Mouse (Mus musculus) mature B cell (primary cell): ENCODE data around the gene Ephb1.

Source experiments
- in situ Hi-C: fragments of 300-500 bp; cut with MboI; formaldehyde crosslinking; loops from 2 replicates; pipeline ENCODE4 v1.14.3; 2019

The Ephb1 gene

DNA sequence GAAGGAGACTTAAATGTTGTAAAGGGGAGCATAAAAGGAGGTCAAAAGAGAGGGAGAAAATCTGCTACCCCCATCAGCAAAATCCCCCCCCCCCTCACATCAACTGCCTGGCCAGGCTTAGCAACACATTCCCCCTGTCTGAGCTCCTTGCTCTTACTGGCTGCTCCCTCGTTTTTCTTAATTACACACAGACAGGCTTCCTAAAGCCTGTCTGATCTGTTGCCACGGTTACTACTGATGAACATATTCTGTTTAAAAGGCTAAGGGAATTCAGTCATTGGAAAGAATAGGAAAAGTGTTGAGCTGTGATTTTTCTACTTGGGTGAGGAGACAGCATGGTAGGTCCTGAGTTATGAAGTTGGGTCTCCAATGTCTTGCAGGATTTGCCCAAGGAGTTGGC lies 308.6 kb downstream of the Ephb1 start:
- in situ Hi-C loops, result no loop called here

DNA sequence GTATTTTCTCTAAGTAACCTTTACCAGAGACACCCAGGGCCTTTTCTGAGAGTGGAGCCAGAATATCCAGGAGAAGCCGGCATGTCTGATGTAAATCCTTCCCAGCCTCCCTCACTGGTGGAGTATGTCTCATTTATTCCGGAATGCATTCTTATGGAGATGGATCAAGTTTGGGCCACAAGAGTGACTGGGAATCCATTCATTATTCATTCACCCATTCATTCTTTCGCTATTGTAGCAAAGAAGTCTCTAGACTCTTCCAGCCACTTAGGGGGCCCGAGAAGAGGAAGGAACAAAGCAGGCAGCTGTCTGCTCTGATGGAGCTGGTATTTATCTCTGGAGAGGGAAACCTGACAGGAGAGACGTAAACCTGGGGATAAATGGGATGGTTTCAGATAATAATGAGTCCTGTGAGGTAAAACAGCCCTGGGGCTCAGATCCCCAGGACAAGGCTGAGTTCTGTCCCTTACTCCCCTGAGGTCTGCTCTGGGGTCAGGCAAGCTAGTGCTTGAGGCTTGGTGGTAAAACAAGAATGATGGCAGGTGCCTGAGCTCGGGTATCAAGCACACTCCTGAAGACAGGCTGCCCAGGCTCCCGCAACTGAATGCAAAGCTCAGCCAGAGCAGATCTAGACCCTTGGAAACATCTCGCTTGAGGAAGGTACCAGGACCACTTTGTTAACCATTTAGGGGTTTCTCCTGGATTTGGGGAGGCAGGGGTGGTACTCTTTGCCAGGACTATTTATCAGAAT lies 309.2 kb downstream of the Ephb1 start:
- in situ Hi-C loops, result no loop called here

GRCm38 (mm10) chr9:102039011-102039733 lies 315.3 kb downstream of the Ephb1 start:
- in situ Hi-C loops, result no loop called here

GRCm38 (mm10) chr9:102036132-102036531 lies 318.4 kb downstream of the Ephb1 start:
- in situ Hi-C loops, result no loop called here

DNA sequence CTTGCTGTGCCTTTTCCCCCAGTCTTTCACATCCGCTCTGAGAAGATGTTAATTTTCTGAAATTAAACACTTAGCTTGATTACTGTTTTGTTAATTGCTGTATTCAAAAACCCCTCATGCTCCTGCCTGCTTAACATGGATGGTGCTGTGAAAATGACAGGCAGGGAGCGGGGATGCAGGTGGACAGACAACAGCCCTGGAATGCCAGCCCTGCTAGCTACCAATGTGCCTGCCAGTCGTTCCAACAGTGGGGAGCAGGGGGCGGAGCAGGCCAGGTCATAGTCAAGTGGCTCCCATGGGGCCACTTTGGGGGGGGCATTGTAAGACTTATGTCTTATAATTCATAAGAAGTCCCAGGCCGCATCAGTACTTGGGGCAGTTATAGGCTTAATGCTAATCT lies 321.3 kb downstream of the Ephb1 start:
- in situ Hi-C loops, result no loop called here

DNA sequence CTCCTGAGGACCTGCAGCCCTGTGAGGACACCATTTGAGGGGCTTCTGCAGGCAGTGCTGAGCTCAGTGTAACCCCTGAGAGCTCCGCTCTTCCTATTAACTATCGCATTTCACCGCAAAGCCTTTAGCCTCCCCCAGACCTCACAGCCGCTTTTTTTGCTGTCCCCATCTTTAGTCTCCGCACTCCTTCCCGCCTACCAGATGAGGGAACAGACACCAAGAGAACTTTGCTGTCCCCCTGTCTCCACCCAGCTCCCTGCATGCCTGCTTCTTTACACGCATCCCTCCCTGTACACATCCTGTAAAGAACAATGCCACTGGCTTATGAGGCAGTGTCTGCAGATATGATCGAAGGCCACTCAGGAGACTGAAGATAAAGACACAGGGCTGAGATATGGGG lies 322.1 kb downstream of the Ephb1 start:
- in situ Hi-C loops, result no loop called here

- in situ Hi-C loops, result no loop called here
Observed at GRCm38 (mm10) chr9:102029661-102030060, 324.8 kb downstream of the Ephb1 start.

DNA sequence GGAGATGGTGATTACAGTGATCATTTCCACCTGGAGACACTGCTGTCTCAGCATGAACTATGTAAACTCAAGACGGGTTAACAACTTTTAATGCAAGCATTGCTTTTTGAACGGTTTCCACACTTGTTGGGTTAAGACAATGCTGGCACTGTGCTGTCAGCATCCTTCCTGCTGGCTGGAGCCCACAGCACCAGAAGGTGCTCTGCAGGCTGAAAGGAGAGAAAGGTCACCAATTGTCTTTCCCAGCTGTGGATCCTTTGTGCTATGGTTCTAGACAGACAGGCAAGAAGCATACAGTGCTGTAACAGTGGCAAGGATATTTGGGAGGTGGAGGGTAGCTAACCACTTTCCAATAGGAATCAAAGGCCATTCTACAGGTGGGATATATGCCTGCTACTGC lies 328.4 kb downstream of the Ephb1 start:
- in situ Hi-C loops, result no loop called here

- in situ Hi-C loops, result no loop called here
Observed at GRCm38 (mm10) chr9:102025141-102025540, 329.4 kb downstream of the Ephb1 start.

- in situ Hi-C loops, result no loop called here
Observed at GRCm38 (mm10) chr9:102015516-102015915, 339.0 kb downstream of the Ephb1 start.

DNA sequence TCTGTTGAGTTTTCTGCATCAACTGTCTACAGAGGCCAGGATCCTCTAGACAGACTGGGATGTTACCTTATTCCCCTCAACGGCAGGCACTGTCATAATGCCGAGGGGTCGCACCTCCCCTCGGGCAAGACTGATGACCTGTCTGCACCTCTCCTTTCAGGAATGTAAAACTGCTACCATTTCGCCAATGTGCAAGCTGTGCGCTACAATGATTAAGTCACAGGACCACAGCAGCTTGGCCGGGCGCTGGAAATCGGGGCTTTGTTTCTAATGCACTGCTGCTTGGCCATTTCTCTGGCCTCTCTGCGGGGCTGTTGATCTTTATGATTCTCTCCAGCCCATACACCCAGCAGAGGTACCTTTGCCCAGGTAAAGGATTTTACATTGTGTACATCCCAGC lies 346.8 kb downstream of the Ephb1 start:
- in situ Hi-C loops, result no loop called here

DNA sequence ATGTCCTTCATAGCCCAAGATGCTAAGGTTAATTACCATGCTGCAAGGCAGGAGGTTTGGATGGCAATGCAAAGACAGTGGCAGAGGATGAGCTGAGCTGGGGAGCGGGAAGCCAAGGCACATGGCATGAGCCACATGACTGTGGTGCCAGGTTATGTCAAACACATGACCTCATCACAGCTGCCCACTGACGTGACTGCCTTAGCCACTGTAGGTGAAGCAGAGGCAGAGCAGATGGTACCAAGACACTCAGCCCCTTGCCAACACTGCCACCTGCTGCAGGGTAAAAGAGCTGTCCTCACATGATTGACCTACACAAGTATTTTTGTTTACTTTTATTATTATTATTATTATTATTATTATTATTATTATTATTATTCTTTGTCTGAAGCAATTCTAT lies 348.0 kb downstream of the Ephb1 start:
- in situ Hi-C loops, result no loop called here

- in situ Hi-C loops, result no loop called here
Observed at GRCm38 (mm10) chr9:102002920-102003319, 351.6 kb downstream of the Ephb1 start.

- in situ Hi-C loops, result no loop called here
Observed at GRCm38 (mm10) chr9:102002186-102002585, 352.3 kb downstream of the Ephb1 start.

GRCm38 (mm10) chr9:102001633-102002165 lies 352.8 kb downstream of the Ephb1 start:
- in situ Hi-C loops, result no loop called here

GRCm38 (mm10) chr9:101999690-102000089 lies 354.8 kb downstream of the Ephb1 start:
- in situ Hi-C loops, result no loop called here

DNA sequence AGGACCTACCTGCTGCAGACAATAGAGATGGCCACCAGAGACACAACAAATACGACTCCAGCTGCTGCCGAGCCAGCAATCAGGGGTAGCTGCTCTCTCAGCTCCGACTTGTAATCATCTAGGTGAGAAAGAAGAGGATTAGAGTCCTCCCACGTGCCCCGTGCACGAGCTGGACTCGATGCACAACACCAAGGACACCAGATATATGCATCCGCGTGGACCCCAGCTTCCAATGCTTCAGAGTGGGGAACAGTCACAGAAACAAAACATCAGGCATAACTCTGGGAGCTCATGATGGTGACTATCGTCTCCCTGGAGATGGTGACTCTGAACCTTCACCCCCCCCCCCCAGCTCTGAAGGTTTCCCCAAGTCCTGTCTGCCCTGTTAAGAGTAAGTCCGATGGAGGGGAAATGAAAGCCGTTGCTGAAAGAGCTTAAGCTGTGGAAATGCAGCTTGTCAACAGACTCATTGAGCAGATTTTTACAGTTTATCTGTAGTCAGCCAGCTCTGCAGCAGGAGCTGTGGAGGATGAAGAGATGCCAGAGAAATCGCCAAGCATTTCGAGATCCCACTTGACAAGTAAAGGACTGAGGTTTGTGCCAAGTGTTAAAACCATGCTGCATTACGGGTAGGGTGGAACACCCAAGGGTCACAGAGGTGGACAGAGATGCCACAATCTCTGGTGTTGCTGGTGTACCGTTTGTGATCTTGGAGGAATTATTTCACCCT lies 357.6 kb downstream of the Ephb1 start:
- in situ Hi-C loops, result no loop called here

DNA sequence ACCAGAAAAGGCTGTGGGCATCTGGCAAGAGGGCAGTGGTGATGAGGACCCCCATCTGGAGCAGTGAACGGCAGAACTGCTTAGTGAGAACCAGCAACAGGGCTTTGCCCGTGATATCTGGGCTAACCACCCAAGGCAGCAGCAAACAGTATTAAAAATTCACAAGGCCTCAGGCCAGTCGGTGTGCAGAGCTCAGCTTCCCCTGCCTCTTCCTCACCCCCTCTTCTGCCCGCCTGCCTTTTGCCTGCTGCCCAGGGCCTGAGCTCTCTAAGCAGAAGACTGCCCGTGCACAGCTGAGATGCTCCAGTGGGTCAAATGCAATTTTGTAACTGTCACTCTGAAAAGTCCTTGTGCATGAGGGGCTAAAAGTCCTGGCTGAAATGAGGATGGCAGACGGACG lies 358.3 kb downstream of the Ephb1 start:
- in situ Hi-C loops, result no loop called here

DNA sequence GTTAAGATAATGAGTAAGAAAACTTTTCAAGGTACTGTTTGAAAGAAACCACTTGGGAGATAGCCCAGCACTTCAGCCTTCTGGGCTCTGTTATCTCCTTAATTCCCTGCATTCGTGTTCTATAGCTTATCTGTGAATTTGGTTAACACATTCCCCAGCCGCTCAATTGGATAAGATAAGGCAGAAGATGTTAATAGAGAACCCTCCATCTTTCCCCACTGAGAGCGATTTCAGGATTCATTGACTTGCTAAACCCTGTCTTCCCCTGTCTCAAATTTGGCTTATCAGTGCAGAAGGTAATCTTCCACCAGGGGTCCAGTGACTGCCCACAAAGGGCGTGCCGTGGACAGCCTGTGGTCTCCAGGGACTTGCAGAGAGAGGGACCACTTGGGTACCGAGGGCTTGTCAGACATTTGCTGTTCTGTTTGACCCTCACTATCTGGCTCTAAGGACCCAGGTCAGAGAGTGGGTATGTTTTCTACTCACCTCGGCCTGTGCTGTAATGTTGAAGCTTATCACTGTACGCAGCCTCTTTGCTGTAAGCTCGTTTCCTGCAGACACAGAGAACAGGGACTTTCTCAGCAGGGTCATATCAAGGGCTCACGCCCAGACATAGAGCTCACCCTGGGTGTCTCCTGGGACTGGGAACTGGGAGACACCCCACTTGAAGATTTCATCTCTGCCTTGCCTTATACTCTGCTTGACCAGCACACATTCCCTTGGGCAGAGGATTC lies 358.9 kb downstream of the Ephb1 start:
- in situ Hi-C loops, result no loop called here

- in situ Hi-C loops, result no loop called here
Observed at GRCm38 (mm10) chr9:101994086-101994485, 360.4 kb downstream of the Ephb1 start.

DNA sequence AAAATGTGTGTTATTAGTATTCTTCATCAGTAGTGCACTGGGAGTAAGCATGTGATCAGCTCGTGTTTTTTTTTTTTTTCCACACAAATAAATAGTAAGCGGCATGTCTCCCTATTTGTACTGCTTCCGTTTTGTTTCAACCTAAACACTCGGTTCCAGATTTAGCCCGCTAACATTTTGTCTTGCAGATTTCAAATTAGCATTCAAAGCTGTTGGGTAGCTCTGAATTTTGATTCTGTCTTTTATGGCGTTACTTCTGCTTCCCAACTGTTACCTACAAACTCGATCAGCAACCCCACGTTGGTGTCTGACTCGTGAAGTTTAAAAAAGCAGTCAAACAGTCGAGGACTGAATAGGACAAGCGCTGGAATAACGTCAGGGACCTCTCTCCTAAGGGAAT lies 363.7 kb downstream of the Ephb1 start:
- in situ Hi-C loops, result no loop called here

DNA sequence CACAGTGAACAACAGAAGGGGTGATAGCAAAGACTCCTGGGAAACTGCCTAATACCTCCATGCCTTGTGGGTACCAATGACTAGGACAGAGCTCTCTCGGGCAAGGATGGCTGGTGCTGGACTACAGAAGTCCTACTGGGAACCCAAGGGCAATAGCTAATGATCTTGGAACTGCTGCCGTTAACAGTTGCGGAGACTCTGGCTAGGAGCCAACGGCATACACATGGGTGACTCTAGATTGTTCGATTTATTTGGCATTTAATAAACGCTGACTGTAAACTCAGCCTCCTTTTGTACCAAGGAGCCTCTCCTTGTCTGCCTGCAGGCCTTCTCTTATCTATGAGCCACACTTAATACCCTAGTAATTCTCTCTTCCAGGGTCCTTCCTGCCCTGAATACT lies 364.5 kb downstream of the Ephb1 start:
- in situ Hi-C loops, result no loop called here
